Mouse (Mus musculus) adrenal gland, adult (tissue): ENCODE measurements around the gene Dynlt1c.

Source experiments
- DNase-seq, 2 experiments: peaks; one replicate each; pipeline ENCODE4 v3.0.0; 2022 to 2023; ENCODE audit warnings: low spot score in 1 of 2; ENCODE audit not compliant: inconsistent age in 2 of 2

The Dynlt1c gene

DNA sequence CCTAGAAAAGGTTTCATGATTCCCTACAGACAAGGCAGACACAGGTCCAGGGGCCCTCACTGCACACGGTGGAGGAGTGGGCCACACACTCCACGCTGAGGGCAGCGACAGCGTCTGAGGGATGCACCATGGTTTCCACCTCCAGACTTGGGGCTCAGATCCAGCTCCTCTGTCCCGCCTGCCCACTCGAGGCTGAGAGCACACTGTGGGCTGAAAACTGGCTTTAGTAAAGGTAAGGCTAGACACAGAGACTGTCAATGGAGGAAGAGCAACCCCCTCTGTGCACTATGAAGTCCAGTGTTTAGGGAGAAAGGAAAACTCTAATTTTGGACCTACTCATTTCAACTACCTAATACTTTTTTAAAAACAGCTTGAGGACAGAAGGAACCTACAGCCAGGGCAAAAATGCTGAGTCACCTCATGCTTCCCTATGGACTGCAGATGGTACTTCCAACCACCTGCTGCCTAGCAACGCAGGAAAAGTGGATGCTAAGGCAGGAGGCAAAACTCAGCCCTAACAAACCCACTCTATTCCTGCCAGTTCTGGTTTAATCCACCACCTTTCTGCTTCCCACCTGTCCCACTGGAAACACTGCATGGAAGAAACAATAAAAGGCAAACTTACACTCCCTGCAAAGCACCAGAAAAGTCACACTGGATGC is 49.6 kb downstream of the Dynlt1c start:
- peak in 1 of 2 experiments; percentile 26 for DNase-seq

DNA sequence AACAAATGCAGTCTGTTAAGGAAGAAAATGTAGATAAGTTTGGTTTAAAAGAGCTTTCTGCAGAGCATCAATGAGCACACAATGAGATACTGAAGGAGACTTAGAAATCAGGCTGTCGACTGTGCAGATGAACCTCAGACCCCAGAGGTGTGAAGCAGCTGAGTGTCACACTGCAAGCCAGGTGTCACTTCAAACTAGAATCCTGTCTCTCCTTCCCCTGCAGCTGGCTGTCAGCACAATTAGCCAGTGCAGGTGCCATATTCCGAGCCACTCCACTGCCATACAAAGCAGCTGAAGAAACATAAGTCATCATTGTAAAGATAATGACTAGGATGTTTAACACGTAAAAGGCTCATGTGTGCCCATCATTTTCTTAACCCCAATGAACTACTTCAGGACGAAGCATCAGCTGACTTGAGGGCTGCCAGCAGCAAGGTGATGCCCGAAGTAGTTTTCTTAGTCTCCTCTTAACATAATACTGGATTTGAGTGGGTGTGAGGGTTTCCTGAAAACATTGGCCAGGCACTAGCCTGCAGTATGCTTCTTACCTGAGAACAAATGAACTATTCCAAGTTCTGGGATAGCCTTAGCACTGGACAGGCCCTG is 52.0 kb downstream of the Dynlt1c start:
- DNase-seq = peak in 1 of 2 experiments; percentile 45

DNA sequence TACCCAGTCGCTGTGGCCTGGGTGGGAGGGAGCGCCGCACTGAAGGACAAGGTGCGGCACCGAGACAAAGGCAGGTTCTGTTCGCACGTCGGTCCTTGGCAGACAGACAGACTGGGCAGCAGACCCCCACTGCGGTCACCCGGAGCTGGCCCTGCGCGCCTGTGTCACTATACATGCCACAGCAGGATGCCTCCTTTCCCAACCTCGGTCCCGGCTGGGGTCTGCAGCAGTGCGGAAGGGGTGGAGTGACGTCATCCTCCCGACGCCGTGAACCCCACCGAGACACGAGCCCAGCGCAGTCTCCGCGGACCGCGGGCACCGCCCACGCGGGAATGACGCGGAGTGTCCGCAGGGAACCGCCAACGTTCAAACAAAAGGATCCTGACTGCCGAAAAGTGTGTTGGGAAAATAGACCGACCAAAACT is 53.6 kb downstream of the Dynlt1c start:
- peak; percentile 69 to 88 for DNase-seq

DNA sequence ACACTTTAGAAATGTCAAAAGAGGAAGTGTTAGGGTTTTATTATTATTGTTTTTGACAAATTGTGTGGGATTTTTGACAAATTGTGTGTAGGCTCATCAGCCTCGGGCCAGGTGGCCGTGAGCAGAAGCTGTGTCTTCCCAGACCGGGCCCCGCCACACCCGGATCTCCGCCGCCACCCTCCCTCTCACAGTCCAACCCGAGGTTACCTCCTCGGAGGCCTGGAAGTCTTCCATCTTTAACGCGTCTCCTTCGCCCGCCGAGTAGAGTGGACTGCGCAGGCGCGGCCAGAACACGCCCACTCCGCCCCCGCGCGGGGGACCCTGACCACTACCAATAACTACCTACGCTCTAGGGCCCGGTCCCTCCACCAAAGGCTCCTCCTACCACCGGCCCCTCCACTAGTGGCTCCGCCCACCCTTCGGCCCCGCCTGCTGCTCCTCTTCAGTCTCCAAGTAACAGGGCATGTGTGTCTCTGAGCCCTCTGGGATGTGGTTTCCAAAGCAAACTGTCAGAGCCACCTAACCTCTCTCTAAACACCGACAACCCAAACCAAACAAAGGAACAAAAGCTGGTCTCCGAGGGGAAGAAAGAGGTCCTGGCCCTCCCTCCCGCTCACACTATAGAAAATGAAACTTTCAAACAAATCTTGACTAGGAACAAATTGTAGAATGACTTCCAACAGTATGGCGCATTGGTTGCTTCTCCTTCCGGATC is 54.3 kb downstream of the Dynlt1c start, which contains the start of gene Dynlt1f:
Gene Dynlt1f, minus strand, starts transcription at position 334 of the 715 bp plus-strand sequence.
- peak; percentile 85 to 94 for DNase-seq

DNA sequence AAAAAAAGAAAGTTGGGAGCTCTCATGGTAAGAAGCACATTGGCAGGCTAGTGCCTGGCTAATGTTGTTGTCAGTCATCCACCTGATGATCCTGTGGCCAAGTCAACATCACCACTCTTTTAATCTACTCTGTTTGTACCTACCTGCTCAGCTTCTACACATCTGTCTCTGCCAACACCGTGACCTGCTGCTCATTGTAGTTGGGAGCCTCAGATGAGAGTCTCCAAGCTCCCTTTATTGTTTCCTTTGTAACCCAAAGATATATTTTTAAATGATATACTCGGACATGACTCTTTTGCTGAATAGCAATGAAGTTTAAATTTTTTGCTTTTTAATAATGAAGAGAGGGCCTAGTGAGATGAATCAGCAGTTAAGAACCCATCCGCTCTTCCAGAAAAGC is 55.0 kb downstream of the Dynlt1c start:
- DNase-seq = peak in 1 of 2 experiments; percentile 84

DNA sequence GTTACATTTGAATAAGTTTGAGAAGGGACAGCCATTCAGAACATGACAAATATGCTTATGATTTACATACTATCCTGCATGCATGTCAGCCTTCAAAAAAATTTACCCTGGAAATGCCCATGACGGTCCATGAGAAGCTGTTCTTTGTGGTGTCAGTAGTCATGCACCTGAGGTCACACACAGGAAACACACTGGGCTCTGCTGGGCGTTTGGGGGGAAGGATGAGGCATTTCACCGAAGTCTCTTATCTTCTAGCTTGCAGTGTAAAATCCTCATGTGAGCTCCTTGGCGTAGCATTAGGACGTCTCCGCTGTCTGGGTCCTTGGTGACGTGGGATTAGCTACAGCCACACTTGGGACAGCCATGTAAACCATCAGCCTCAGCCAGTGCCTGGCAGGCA is 57.3 kb downstream of the Dynlt1c start, which contains the start of gene Sytl3:
Gene Sytl3, plus strand, starts transcription at position 293 of the 400 bp plus-strand sequence.
- DNase-seq = peak in 1 of 2 experiments; percentile 43
